ENCODE assay signal across 10 mouse cellular contexts in the genomic region with DNA sequence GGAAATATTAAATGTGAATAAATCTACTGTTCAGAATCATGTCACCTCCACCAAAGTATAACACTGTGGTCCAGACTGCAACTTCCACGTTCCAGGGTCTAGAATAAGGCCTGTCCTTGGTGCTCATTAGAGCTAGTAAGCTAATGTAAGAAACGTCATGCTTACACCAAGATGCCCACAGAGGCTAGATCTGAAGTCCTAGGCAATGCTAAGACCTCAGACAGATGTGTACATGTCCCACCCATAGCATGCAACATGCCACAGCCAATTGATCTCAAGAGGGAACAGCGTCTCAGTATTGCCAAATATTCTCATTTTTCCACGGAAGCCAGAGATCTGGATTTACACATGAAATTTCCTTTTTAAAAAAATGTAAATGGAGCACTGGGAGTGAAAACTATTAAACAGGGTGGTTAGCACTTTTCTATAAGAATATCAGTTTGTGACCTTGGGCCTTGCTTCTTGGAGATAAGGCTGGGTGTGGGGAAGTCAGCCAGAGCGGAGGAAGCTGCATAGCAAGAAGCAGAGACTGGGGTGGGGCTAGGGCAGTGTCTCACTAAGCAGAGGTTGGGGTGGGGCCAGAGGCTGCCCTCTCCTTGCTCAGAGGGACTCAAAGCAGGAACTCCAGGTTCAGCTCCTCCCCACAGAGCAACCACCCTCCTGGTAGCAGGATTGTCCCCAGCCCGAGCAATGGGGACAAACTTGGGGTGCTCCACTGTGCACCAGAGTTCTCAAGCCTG. TPM values are rescaled to one million over a fixed set of nuclear protein-coding genes. Genes with fewer than 3 reads are reported as not detected.
DNase-seq lines count a peak whose midpoint lies in the region; ATAC-seq and TF ChIP-seq lines count a peak whose summit lies in the region.
"Had no signal": no experiment of that assay in that cellular context is flagged by ENCODE, and none has a peak within 500 bp of the region (broad histone marks: within the 10 kb centered on the region; RNA-seq: fewer than 3 reads in every experiment).

No protein-coding gene starts in this region.

- no peak for TF ChIP-seq EP300 in lung, postnatal 0 days (IDR thresholded peaks at IDR 0.05)

- H3K9ac ChIP-seq in kidney, embryonic 15.5 days, result no peak overlapping the region
- no peak overlapping the region for H3K9ac ChIP-seq in lung, postnatal 0 days (replicated peaks; ENCODE audit: low read depth)
- no peak overlapping the region for H3K9ac ChIP-seq in stomach, embryonic 15.5 days

- no peak for TF ChIP-seq POLR2A in kidney, adult 2 months (IDR thresholded peaks at IDR 0.05; ENCODE audit: low read depth, low read length)

- no peak overlapping the region for H3K4me3 ChIP-seq in kidney, embryonic 15.5 days (replicated peaks)
- H3K4me3 ChIP-seq in kidney, adult 2 months (ENCODE audit: insufficient read depth, low read depth, low read length), result no peak overlapping the region
- H3K4me3 ChIP-seq in lung, postnatal 0 days (ENCODE audit: low read depth, low read length), result no peak overlapping the region
- H3K4me3 ChIP-seq in stomach, embryonic 15.5 days (replicated peaks), result no peak overlapping the region
- no peak overlapping the region for H3K4me3 ChIP-seq in hindbrain, embryonic 10.5 days
- H3K4me3 ChIP-seq: left cerebral cortex, adult 2 months had no signal

- H3K27me3 ChIP-seq in kidney, embryonic 15.5 days, result peaks cover 16% of the 10 kb centered on the region; the same call in 1 of the 2 replicates
- H3K27me3 ChIP-seq in kidney, adult 2 months (replicated peaks; ENCODE audit: control insufficient read depth, insufficient read depth, low read length), result no peaks in the 10 kb centered on the region
- no peaks in the 10 kb centered on the region for H3K27me3 ChIP-seq in lung, postnatal 0 days (replicated peaks; ENCODE audit: insufficient read depth, low read length)
- peaks cover 3% of the 10 kb centered on the region; the same call in 1 of the 2 replicates for H3K27me3 ChIP-seq in stomach, embryonic 15.5 days (replicated peaks)
- H3K27me3 ChIP-seq in hindbrain, embryonic 10.5 days (ENCODE audit: insufficient read depth, poor library complexity, severe bottlenecking), result peaks cover 30% of the 10 kb centered on the region

- 84% methylated on average over 6 of the region's 6 CpGs for WGBS in kidney, embryonic 15.5 days
- WGBS in kidney, adult 2 months, result 86% methylated on average over 6 of the region's 6 CpGs
- WGBS in lung, postnatal 0 days, result 62% methylated on average over 6 of the region's 6 CpGs
- WGBS in stomach, embryonic 15.5 days, result 62% methylated on average over 6 of the region's 6 CpGs
- WGBS in hindbrain, embryonic 10.5 days, result 83% methylated on average over 6 of the region's 6 CpGs

- no peaks in the 10 kb centered on the region for H3K36me3 ChIP-seq in kidney, embryonic 15.5 days
- no peaks in the 10 kb centered on the region for H3K36me3 ChIP-seq in kidney, adult 2 months (ENCODE audit: control insufficient read depth, insufficient read depth, low read length)
- no peaks in the 10 kb centered on the region for H3K36me3 ChIP-seq in lung, postnatal 0 days (ENCODE audit: insufficient read depth, low read length)
- no peaks in the 10 kb centered on the region for H3K36me3 ChIP-seq in stomach, embryonic 15.5 days
- no peaks in the 10 kb centered on the region for H3K36me3 ChIP-seq in hindbrain, embryonic 10.5 days

- H3K4me1 ChIP-seq in kidney, embryonic 15.5 days, result peaks cover 4% of the 10 kb centered on the region
- peaks cover 3% of the 10 kb centered on the region; the same call in 1 of the 2 replicates for H3K4me1 ChIP-seq in kidney, adult 2 months (ENCODE audit: control insufficient read depth, insufficient read depth, low read length)
- H3K4me1 ChIP-seq in lung, postnatal 0 days (ENCODE audit: insufficient read depth, low read depth, low read length), result no peaks in the 10 kb centered on the region
- H3K4me1 ChIP-seq in stomach, embryonic 15.5 days, result 0 out of 2 replicates have a peak, but pooled peaks cover 4% of the 10 kb centered on the region
- peaks cover 2% of the 10 kb centered on the region for H3K4me1 ChIP-seq in hindbrain, embryonic 10.5 days (replicated peaks)

- H3K9me3 ChIP-seq in kidney, embryonic 15.5 days (replicated peaks), result no peaks in the 10 kb centered on the region
- H3K9me3 ChIP-seq in lung, postnatal 0 days (ENCODE audit: low read length), result no peaks in the 10 kb centered on the region
- H3K9me3 ChIP-seq in stomach, embryonic 15.5 days, result no peaks in the 10 kb centered on the region
- no peaks in the 10 kb centered on the region for H3K9me3 ChIP-seq in hindbrain, embryonic 10.5 days

- no peak for DNase-seq in kidney, adult 2 months
- peak; percentile 57 for DNase-seq in lung, postnatal 0 days (ENCODE audit: low spot score)
- no peak for DNase-seq in hindbrain, embryonic 10.5 days (ENCODE audit: low spot score)
- DNase-seq in kidney, adult 8-10 months, result no peak
- no peak for DNase-seq in ovary, adult 18-20 months (ENCODE audit: low spot score)
- DNase-seq: cerebellum, adult 9-10 months had no signal

- TF ChIP-seq CTCF in kidney, adult 2 months (conservative IDR thresholded peaks at IDR 0.05; ENCODE audit: insufficient read depth, insufficient read length, low read depth, low read length), result no peak
- no peak for TF ChIP-seq CTCF in lung, postnatal 0 days (IDR thresholded peaks at IDR 0.05)

- H3K4me2 ChIP-seq in kidney, embryonic 15.5 days, result no peak overlapping the region
- no peak overlapping the region for H3K4me2 ChIP-seq in lung, postnatal 0 days (replicated peaks; ENCODE audit: low read depth, low read length)
- H3K4me2 ChIP-seq in stomach, embryonic 15.5 days, result no peak overlapping the region

- H3K27ac ChIP-seq in kidney, embryonic 15.5 days, result no peak overlapping the region
- H3K27ac ChIP-seq in kidney, adult 2 months (ENCODE audit: insufficient read depth, low read depth, low read length), result no peak overlapping the region
- no peak overlapping the region for H3K27ac ChIP-seq in lung, postnatal 0 days (ENCODE audit: low read length)
- H3K27ac ChIP-seq in stomach, embryonic 15.5 days, result peak overlapping the region; percentile 41; the same call in 1 of the 2 replicates
- no peak overlapping the region for H3K27ac ChIP-seq in hindbrain, embryonic 10.5 days
- H3K27ac ChIP-seq: left cerebral cortex, adult 2 months had no signal

- ATAC-seq in kidney, embryonic 15.5 days (replicated peaks; ENCODE audit: low FRiP score), result peak; percentile 81; the same call in 1 of the 2 replicates
- peak; percentile 93 for ATAC-seq in common myeloid progenitor, adult 5-6 weeks (replicated peaks; ENCODE audit: low read depth, poor library complexity, severe bottlenecking)
- ATAC-seq in lung, postnatal 0 days, result no peak
- ATAC-seq in stomach, embryonic 15.5 days (ENCODE audit: insufficient read depth, low FRiP score, low read depth), result peak; percentile 98

RNA-seq across cellular contexts. Expression of gene Nrap, which starts 1.6 kb away (rescaled TPM):
- polyA plus RNA-seq in kidney, embryonic 15.5 days (2015; fragmentation: Nextera tagmentation; extraction: Ambion mirVana), result 0.36 and 0.55 TPM in 2 replicates
- 1.1 and 5.0 TPM in 2 replicates for polyA plus RNA-seq in kidney, adult 2 months (2012; rRNA removed)
- total RNA-seq in common myeloid progenitor, adult 5-6 weeks (2017), result 0.29 and 0.91 TPM in 2 replicates
- polyA plus RNA-seq in lung, postnatal 0 days (2015; fragmentation: Nextera tagmentation; extraction: Ambion mirVana), result 0.53 and 0.62 TPM in 2 replicates
- polyA plus RNA-seq in stomach, embryonic 15.5 days (2015; fragmentation: Nextera tagmentation; extraction: Ambion mirVana), result 0.36 and 0.43 TPM in 2 replicates
- polyA plus RNA-seq in hindbrain, embryonic 10.5 days (2016; fragmentation: Nextera tagmentation; extraction: Ambion mirVana), result 0.05 and 0.08 TPM in 2 replicates

RNA-seq across cellular contexts. Expression of gene Casp7, which starts 5.5 kb away (rescaled TPM):
- 26.1 and 27.0 TPM in 2 replicates for polyA plus RNA-seq in kidney, embryonic 15.5 days (2015; fragmentation: Nextera tagmentation; extraction: Ambion mirVana)
- 12.0 and 12.4 TPM in 2 replicates for polyA plus RNA-seq in kidney, adult 2 months (2012; rRNA removed)
- total RNA-seq in common myeloid progenitor, adult 5-6 weeks (2017), result 28.2 and 42.0 TPM in 2 replicates
- 21.8 and 25.8 TPM in 2 replicates for polyA plus RNA-seq in lung, postnatal 0 days (2015; fragmentation: Nextera tagmentation; extraction: Ambion mirVana)
- 28.7 and 31.6 TPM in 2 replicates for polyA plus RNA-seq in stomach, embryonic 15.5 days (2015; fragmentation: Nextera tagmentation; extraction: Ambion mirVana)
- 15.4 and 15.7 TPM in 2 replicates for polyA plus RNA-seq in hindbrain, embryonic 10.5 days (2016; fragmentation: Nextera tagmentation; extraction: Ambion mirVana)
